Comparison of ENCODE assay signal across 15 mouse cellular contexts in genomic region chr8:89744267-89745028, GRCm38 (mm10).
DNase-seq lines count a peak whose midpoint lies in the region; ATAC-seq lines count a peak whose summit lies in the region.
"Had no signal": no experiment of that assay in that cellular context is flagged by ENCODE, and none has a peak within 500 bp of the region (broad histone marks: within the 10 kb centered on the region; RNA-seq: fewer than 3 reads in every experiment).

No protein-coding gene starts in this region.

- H3K9me3 ChIP-seq in midbrain, embryonic 10.5 days (replicated peaks) = no peaks in the 10 kb centered on the region
- no peaks in the 10 kb centered on the region for H3K9me3 ChIP-seq in midbrain, embryonic 16.5 days (replicated peaks; ENCODE audit: control insufficient read depth, low read length, poor library complexity, severe bottlenecking)
- H3K9me3 ChIP-seq in forebrain, embryonic 14.5 days (replicated peaks; ENCODE audit: control insufficient read depth, low read length) = no peaks in the 10 kb centered on the region
- no peaks in the 10 kb centered on the region for H3K9me3 ChIP-seq in hindbrain, embryonic 13.5 days
- no peaks in the 10 kb centered on the region for H3K9me3 ChIP-seq in neural tube, embryonic 15.5 days (replicated peaks)
- H3K9me3 ChIP-seq: embryonic facial prominence, embryonic 12.5 days; lung, embryonic 15.5 days had no signal

- H3K27me3 ChIP-seq in midbrain, embryonic 10.5 days (ENCODE audit: low read depth, poor library complexity, severe bottlenecking) = no peaks in the 10 kb centered on the region
- no peaks in the 10 kb centered on the region for H3K27me3 ChIP-seq in midbrain, embryonic 16.5 days (ENCODE audit: control insufficient read depth, insufficient read depth, low read depth, low read length)
- H3K27me3 ChIP-seq in forebrain, embryonic 14.5 days (replicated peaks; ENCODE audit: control insufficient read depth, insufficient read depth, low read length) = no peaks in the 10 kb centered on the region
- no peaks in the 10 kb centered on the region for H3K27me3 ChIP-seq in hindbrain, embryonic 13.5 days
- H3K27me3 ChIP-seq in neural tube, embryonic 15.5 days (replicated peaks) = no peaks in the 10 kb centered on the region
- H3K27me3 ChIP-seq: CH12.LX; embryonic facial prominence, embryonic 12.5 days; lung, embryonic 15.5 days had no signal

- WGBS in midbrain, embryonic 10.5 days = 88% methylated on average over 11 of the region's 11 CpGs
- 57% methylated on average over 11 of the region's 11 CpGs for WGBS in midbrain, embryonic 16.5 days
- 69% methylated on average over 11 of the region's 11 CpGs for whole genome bisulfite sequencing in forebrain, embryonic 14.5 days
- 46% methylated on average over 11 of the region's 11 CpGs for WGBS in hindbrain, embryonic 13.5 days
- 43% methylated on average over 11 of the region's 11 CpGs for WGBS in neural tube, embryonic 15.5 days

- ATAC-seq in midbrain, embryonic 16.5 days = no peak
- peak; percentile 79 for ATAC-seq in forebrain, embryonic 14.5 days
- peak; percentile 71; the same call in 1 of the 2 replicates for ATAC-seq in hindbrain, embryonic 13.5 days (ENCODE audit: low FRiP score)
- peak; percentile 41; the same call in 1 of the 2 replicates for ATAC-seq in neural tube, embryonic 15.5 days (ENCODE audit: low FRiP score)
- ATAC-seq: Patski had no signal

- no peak overlapping the region for H3K4me2 ChIP-seq in midbrain, embryonic 16.5 days (ENCODE audit: low read length)
- H3K4me2 ChIP-seq in forebrain, embryonic 14.5 days (ENCODE audit: low read length) = no peak overlapping the region
- H3K4me2 ChIP-seq in hindbrain, embryonic 13.5 days = no peak overlapping the region
- peak overlapping the region; percentile 5; the same call in 1 of the 2 replicates for H3K4me2 ChIP-seq in neural tube, embryonic 15.5 days
- H3K4me2 ChIP-seq: embryonic facial prominence, embryonic 12.5 days; lung, embryonic 15.5 days had no signal

- DNase-seq in midbrain, embryonic 10.5 days (ENCODE audit: low spot score) = no peak
- peak; percentile 89 for DNase-seq in forebrain, embryonic 14.5 days (ENCODE audit: low spot score)
- no peak for DNase-seq in adrenal gland, postnatal 4 days (ENCODE audit: low spot score in 2 of 2)
- DNase-seq in frontal cortex, postnatal 25 days (ENCODE audit: low spot score in 2 of 2) = no peak
- DNase-seq: adrenal gland, adult 2 months; heart, adult 2 months; heart, postnatal 14 days; thymus, postnatal 36 days had no signal

- 0 out of 2 replicates have a peak overlapping the region, but pooled peaks have one; percentile 23 for H3K27ac ChIP-seq in midbrain, embryonic 10.5 days (replicated peaks)
- H3K27ac ChIP-seq in midbrain, embryonic 16.5 days (ENCODE audit: low read length) = no peak overlapping the region
- H3K27ac ChIP-seq in forebrain, embryonic 14.5 days (ENCODE audit: low read depth, low read length) = no peak overlapping the region
- H3K27ac ChIP-seq in hindbrain, embryonic 13.5 days = peak overlapping the region; percentile 72
- H3K27ac ChIP-seq in neural tube, embryonic 15.5 days (replicated peaks) = no peak overlapping the region
- H3K27ac ChIP-seq: embryonic facial prominence, embryonic 12.5 days; heart, adult 2 months; lung, embryonic 15.5 days had no signal

- H3K4me1 ChIP-seq in midbrain, embryonic 10.5 days = no peaks in the 10 kb centered on the region
- peaks cover 6% of the 10 kb centered on the region; the same call in 1 of the 2 replicates for H3K4me1 ChIP-seq in midbrain, embryonic 16.5 days (ENCODE audit: control insufficient read depth, insufficient read depth, low read length)
- peaks cover 3% of the 10 kb centered on the region; the same call in 1 of the 2 replicates for H3K4me1 ChIP-seq in forebrain, embryonic 14.5 days (ENCODE audit: control insufficient read depth, insufficient read depth, low read length)
- peaks cover 15% of the 10 kb centered on the region for H3K4me1 ChIP-seq in hindbrain, embryonic 13.5 days (replicated peaks)
- peaks cover 17% of the 10 kb centered on the region for H3K4me1 ChIP-seq in neural tube, embryonic 15.5 days
- H3K4me1 ChIP-seq: embryonic facial prominence, embryonic 12.5 days; lung, embryonic 15.5 days had no signal

- H3K4me3 ChIP-seq in midbrain, embryonic 10.5 days = no peak overlapping the region
- no peak overlapping the region for H3K4me3 ChIP-seq in midbrain, embryonic 16.5 days (ENCODE audit: low read depth, low read length)
- H3K4me3 ChIP-seq in forebrain, embryonic 14.5 days (ENCODE audit: low read depth, low read length) = no peak overlapping the region
- H3K4me3 ChIP-seq in hindbrain, embryonic 13.5 days = no peak overlapping the region
- no peak overlapping the region for H3K4me3 ChIP-seq in neural tube, embryonic 15.5 days (replicated peaks)
- H3K4me3 ChIP-seq: embryonic facial prominence, embryonic 12.5 days; heart, adult 2 months; lung, embryonic 15.5 days had no signal

- H3K36me3 ChIP-seq in midbrain, embryonic 10.5 days = no peaks in the 10 kb centered on the region
- H3K36me3 ChIP-seq in midbrain, embryonic 16.5 days (ENCODE audit: control insufficient read depth, insufficient read depth, low read length) = no peaks in the 10 kb centered on the region
- H3K36me3 ChIP-seq in forebrain, embryonic 14.5 days (ENCODE audit: control insufficient read depth, insufficient read depth, low read length) = no peaks in the 10 kb centered on the region
- no peaks in the 10 kb centered on the region for H3K36me3 ChIP-seq in hindbrain, embryonic 13.5 days
- no peaks in the 10 kb centered on the region for H3K36me3 ChIP-seq in neural tube, embryonic 15.5 days
- H3K36me3 ChIP-seq: embryonic facial prominence, embryonic 12.5 days; lung, embryonic 15.5 days had no signal

- no peak overlapping the region for H3K9ac ChIP-seq in midbrain, embryonic 16.5 days (ENCODE audit: low read depth, low read length)
- H3K9ac ChIP-seq in forebrain, embryonic 14.5 days (ENCODE audit: low read length) = no peak overlapping the region
- no peak overlapping the region for H3K9ac ChIP-seq in hindbrain, embryonic 13.5 days
- no peak overlapping the region for H3K9ac ChIP-seq in neural tube, embryonic 15.5 days (replicated peaks)
- H3K9ac ChIP-seq: embryonic facial prominence, embryonic 12.5 days; lung, embryonic 15.5 days had no signal

Comparison
In these comparisons a context has a peak if more than half of its experiments do, and no peak if none do; other contexts are left out.
1. H3K27ac ChIP-seq: peak in midbrain, embryonic 10.5 days (single experiment) and hindbrain, embryonic 13.5 days (single experiment); none in midbrain, embryonic 16.5 days (single experiment), forebrain, embryonic 14.5 days (single experiment) and neural tube, embryonic 15.5 days (single experiment).